Mouse (Mus musculus) left cerebral cortex, postnatal 10 days (tissue): Measurements from ENCODE around the gene Aspdh. TPM values are rescaled to one million over a fixed set of nuclear protein-coding genes. Genes with fewer than 3 reads are reported as not detected.

Experiments
- DNase-seq, 2 experiments: peaks; one replicate each; pipeline ENCODE4 v3.0.0; 2021 to 2022; ENCODE audit warnings: low spot score in 2 of 2, mixed read lengths in 1 of 2; ENCODE audit errors: extremely low spot score in 1 of 2
- intact Hi-C: fragments of 180-260 bp; cut with DNase I; formaldehyde crosslinking; loops from one replicate; pipeline ENCODE4 v1.15.1; 2025
- total RNA-seq, 2 experiments: library from RNA; stranded (reverse); gene quantifications; 2 replicates each; pipeline ENCODE4 v1.2.3; 2021

Aspdh gene
- total RNA-seq, 2 experiments from 2014 or later, result 14.7 to 18.0 TPM

DNA sequence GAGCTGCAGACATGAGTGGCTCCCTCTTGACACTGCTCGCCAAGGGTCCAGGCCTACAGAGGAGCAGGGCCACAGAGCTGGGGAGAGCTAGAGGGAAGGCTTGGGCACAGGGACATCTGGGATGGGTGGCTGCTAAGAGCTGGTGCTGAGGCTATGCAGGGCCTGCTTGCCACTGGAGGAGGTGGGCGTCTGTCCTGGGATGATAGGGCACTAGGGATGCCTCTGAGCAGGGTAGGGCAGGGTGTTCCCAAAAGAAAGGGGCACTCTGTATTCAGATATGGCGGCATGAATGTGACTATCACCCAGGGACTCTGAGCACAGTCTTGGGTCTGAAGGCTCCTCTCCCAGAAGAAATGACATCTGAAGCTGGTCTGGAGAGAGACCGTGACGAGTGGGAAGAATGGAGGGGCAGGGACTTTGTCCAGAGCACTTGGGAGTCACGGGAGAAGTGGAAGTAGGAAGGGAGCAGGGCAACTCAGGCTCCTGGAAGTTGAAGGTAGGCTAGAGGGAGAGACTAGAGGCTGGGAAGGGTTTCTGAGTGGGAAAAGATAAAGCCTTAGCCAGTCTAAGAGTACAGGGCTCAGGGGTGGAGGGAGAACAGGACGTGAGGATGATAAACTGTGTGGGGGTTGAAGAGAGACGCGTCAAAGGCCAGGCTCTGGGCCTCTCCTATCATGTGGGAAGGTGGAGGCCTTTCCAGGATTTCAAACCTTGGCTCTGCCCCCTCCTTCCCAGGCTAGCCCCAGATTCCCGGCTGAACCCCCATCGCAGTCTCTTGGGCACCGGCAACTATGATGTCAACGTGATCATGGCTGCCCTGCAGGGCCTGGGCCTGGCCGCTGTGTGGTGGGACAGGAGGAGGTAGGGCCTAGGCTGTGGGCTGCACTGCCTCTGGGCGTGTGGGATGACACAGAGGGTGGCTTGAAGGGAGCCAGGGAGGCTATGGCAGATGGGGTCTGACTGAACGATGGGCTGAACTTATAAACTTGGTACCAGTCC lies 4.8 kb downstream of the Aspdh start:
- no peak for DNase-seq
- intact Hi-C loops, result no loop called here

DNA sequence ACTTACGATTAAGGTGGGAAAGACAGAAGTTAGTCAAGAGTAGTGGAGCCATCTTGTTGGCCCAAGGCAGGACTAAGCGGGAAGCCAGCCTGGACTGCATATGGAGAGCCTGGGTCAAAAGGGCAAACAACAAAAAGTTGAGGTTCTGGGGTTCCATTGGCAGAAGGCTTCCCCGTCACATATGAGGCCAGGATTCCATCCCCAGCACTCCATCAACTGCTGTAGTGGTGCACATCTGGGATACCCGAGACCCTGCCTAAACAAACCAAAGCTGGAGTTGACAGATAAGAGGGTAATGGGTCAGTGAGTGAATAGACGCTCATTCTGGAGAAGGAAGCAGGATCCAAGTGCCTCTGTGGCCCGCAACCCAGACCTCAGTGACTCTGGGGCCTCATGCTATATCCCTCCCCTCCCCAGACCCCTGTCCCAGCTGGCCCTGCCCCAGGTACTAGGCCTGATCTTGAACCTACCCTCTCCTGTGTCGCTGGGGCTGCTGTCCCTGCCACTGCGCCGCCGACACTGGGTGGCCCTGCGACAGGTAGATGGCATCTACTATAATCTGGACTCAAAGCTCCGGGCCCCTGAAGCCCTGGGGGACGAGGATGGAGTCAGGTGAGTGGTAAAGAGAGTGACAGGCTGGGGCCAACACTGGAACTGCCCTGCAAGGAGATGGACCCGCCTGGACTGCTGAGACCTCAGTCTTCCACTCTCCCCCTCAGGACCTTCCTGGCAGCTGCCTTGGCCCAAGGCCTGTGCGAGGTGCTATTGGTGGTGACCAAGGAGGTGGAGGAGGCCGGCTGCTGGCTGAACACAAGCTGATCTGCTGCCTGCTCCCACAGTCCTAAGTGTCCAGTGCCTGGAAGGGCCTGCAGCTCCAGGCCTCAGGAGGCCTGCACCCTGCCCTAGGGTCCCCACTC lies 5.8 kb downstream of the Aspdh start:
- DNase-seq, result no peak

DNA sequence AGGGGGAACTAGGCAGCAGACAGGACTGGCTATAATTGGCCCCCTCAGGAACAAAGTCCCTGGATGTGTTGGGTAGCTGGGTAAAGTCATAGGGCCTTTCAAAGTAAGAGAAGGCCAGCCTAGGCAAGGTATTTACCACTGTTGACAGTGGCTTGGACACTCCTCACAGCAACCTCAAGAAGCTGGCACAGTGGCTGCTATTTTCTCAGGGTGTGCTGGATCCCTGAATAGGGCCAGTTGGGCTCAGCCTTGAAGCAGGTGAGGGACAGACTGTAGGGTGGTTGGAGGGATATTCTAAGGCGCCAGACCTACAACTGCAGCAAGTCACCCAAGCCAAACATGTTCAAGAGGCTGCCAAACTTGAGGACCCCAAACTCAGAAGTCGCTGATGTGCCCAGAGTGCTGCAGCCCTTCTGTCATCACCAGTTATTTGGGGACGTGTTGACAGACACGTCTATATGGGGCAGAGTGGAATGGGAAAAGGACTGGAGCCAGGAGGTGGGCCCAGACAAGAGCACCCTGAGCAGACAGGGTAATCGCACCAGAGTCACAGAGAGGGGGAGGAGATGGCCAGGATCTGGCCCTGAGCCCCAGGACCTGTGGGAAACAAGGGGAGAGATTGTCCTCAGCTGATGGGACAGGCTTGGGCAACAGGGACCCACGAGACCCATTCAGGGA lies 6.8 kb downstream of the Aspdh start:
- intact Hi-C loops, result no loop called here

More for the DNA sequence above, 5.8 kb downstream of the Aspdh start:
- intact Hi-C loops, result no loop called here

DNA sequence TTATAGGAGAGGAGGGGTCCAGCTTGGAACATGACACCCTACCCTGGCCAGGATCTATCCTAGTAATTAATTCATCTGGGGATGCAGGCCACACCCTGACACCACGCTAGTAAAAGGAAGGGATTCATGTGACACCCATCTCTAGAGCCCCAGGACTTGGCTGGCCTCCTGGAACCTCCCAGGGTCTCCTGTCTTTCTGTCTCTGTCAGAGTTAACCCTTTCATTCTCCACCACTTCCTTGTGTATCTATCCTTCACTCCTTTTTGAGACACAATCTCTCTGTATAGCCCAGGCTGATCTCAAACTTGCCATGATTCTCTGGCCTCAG lies 7.3 kb downstream of the Aspdh start:
- no peak for DNase-seq
- intact Hi-C loops, result no loop called here

More for the DNA sequence above, 6.8 kb downstream of the Aspdh start:
- no peak for DNase-seq

DNA sequence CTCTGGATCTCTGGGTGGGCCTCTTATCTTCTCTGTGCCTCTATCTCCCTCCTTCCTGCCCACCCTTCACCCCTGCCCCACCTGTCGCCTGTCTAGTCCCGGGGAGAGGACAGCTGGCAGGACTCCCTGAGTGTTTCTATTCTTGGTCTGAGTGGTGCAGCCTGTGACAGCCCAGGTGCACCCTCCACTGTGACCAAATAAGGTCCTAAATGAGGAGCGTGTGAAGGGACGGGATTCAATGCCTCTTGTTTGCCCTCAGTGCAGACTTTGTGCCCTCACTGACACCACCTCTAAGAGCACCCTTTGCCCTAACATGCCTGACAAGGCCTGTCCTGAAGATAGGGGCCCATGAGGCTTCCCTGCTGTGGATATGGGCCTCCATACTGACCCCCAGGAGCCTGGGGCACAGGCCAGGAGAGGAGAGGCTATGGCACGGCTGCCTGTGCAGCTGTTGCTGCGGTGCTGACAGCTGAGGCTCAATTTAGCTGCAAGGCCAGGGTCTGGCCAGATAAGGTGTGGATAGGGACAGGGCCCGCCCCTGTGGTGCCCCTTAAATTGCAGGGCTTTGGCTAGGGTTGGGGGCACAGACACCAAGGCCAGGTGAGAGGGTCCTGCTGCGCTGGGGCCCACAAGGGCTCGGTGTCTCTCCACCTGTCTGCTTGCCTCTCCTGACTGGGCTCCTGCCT lies 7.9 kb downstream of the Aspdh start:
- DNase-seq, result no peak
- intact Hi-C loops, result no loop called here

DNA sequence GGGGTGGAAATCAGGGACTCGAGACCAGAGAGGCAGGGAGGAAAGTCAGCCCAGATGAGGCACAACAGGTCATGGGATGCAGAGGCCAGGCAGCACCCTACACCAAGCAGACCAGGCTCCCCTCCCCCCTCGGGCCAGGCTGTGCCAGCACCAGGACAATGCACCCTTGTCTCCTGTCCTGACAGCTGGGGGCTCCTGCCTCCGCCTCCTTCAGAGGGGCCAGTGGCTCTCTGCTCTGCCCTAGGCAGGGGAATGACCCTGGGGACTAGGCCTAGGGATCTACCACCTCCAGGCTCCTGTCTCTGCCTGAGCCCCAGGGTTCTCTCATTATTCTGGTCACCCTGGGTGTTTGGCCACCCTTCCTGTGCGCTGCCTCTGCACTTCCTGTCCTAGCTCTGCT lies 9.2 kb downstream of the Aspdh start:
- intact Hi-C loops, result no loop called here
- peak in 1 of 2 experiments; percentile 85 for DNase-seq

DNA sequence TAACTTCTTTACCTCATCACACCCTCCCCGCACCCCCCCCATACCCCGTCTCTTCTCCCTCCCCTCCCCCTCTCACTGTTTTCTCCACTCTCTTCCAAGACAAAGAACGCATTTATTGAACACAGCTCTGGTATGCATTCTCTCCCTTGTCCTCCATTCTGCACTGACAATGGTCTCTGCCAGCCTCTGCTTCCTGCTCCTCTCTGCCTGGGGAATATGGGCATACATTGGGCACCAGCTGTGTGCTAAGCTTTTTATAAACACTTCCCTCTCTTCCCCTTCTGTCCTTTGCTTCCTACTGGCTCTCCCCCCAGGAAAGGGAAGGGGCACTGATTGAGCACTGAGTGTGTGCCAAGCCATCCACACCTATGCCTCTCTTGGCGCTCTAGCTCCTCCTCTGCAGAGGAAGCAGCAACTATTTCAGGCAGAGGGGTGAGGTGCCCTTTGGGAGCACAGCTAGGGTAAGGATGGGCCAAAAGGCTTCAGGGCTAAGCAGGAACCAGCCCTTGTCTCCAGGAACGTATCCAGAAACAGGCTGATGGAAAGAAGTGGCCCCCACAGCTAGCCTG lies 9.9 kb downstream of the Aspdh start:
- intact Hi-C loops, result loop anchor here (5.0 kb wide), 1 partner anchor 98 kb away; no protein-coding TSS in a partner anchor
- DNase-seq, result no peak

DNA sequence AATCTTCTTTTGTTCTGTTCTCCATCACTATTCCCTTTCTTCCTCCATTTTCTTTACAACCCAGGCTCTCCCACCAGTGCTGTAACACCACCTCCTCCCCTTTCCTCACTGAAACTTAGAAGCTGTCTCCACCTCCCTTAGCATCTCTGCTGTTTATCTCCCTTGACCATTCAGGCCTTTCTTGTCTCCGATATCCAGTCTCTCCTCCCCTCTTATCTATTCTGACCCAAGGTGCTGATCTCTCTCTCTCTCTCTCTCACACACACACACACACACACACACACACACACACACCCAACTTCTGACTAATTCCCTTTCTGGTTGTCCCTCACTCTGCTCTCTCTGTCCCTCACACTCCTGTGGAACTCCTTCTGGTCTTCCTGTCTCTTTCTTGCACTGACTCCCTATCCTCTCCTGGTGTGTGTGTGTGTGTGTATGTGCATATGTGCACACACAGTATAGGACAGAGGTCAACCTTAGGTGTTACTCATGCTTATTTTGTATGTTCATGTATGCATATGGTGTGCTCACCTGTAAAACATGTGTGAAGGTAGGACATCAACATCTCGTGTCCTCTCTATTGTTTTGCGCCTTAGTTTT lies 17.7 kb downstream of the Aspdh start:
- intact Hi-C loops, result loop anchor here (5.0 kb wide), 1 partner anchor 221 kb away; the partner anchor contains the start of gene Gm15517

DNA sequence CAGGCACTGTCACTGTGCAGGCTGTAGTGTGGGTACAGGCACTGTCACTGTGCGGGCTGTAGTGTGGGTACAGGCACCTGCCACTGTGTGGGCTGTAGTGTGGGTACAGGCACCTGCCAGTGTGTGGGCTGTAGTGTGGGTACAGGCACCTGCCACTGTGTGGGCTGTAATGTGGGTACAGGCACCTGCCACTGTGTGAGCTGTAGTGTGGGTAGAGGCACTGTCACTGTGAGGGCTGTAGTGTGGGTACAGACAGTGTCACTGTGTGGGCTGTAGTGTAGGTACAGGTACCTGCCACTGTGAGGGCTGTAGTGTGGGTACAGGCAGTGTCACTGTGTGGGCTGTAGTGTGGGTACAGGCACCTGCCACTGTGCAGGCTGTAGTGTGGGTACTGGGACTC lies 18.9 kb downstream of the Aspdh start:
- DNase-seq, result no peak
- intact Hi-C loops, result loop anchor here (5.0 kb wide), 1 partner anchor 222 kb away; the partner anchor contains the start of gene Gm15517

More for the DNA sequence above, 17.7 kb downstream of the Aspdh start:
- no peak for DNase-seq

DNA sequence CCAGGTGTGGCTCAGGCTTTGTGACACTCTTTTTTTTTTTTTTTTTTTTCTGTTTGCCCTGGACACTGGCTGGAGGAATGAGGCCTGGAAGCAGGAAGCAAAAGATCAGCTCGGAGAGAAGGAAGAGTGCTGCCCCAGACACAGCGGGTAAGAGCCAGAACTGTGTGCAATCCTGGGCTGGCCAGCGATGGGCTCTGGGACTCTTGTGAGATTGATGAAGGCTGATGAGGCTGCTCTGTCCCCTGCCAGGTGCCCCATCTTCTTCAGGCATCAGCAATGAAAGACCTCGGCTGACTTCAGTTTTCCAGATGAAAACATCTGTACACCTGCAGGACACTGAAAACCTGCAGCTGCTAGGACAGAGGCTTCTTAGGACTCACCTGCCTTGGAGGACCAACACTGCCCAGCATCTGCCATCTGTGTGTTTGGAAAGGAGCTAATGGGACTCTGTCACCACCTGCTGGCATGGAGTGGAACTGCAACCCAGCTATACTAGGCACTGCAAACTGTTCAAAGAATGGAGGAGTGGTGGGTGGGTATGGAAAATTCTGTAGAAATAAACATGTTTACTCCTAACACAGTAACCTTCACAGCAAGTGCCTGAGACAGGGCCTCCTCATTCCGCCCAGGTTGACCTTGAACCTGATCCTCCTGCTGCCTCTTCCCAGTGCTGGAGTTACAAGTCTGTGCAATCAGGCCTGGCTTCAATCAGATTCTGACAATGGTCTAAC lies 19.8 kb downstream of the Aspdh start:
- intact Hi-C loops, result loop anchor here (5.0 kb wide), 2 partner anchors 118 to 223 kb away; partner anchors contain the start of gene Gm15517
- peak; percentile 73 for DNase-seq

DNA sequence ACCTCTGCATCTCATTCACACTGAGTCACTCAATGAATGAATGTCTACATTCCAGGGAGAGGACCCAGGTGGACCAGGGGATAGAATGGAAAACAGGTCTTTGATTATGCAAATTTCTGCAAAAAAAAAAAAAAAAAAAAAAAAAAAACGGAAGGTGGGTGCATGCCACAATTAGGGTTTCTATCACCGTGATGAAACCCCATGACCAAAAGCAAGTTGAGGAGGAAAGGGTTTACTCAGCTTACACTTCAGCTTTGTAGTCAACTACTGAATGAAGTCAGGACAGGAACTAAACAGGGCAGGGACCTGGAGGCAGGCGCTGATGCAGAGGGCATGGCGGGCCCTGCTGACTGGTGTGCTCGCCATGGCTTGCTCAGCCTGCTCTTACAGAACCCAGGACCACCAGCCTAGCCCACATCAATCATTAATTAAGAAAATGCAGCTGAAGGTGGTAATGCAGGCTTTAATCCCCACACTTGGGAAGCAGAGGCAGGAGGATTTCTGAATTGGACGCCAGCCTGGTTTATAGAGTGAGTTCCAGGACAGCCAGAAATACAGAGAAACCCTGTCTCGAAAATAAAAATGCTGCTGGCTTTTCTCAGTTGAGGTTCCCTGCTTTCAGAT lies 20.5 kb downstream of the Aspdh start:
- no peak for DNase-seq
- intact Hi-C loops, result loop anchor here (5.0 kb wide), 1 partner anchor 118 kb away; no protein-coding TSS in a partner anchor

DNA sequence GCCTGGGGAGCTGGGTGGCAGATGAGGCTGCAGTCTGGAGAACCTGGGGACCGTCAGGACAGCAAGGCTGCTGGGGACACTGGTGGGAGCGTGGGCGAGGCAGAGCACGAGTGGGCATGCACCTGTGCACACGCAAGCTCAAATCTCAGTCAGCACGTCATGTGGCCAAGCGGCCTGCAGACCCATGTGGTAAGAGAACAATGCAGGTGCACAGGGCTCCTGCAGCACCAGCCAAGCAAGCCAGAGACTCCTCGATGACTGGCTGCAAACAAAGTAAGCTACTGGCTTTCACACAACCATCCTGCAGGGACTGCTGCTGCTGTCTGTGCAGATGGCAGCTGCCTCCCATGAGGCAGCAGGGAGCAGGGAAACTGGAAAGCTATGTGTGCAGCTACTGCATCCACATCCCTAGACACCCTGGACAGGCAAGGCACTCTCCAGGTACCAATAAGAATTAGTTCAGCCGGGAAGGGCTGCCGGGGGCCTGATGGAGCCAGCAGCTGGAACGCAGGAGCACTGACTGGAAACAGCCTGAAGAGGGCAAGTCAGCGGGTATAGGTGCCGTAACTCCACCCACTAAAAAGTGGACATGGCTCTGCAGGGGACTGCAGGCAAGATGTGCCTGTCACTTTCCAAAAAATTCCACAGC lies 21.9 kb downstream of the Aspdh start:
- intact Hi-C loops, result loop anchor here (5.0 kb wide), 1 partner anchor 120 kb away; no protein-coding TSS in a partner anchor
- peak in 1 of 2 experiments; percentile 24 for DNase-seq

DNA sequence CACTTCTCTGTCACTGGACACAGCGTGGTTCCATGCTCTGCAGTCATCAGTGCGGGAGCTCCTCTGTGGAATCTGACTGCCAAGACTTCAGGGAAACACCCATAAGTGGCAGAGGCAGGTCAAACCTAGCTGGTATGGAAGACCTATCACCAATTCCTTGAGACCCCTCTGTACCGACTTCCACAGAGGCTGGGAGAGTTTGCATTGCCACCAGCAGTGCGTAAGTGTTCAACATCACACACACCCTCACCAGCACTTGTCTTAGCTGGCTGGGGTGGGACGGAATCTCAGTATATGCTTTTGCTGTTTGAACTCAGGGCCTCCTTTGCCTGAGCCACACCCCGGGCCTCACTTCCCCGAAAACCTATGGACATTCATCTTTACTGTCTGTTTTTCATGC lies 22.7 kb downstream of the Aspdh start:
- intact Hi-C loops, result loop anchor here (5.0 kb wide), 1 partner anchor 121 kb away; no protein-coding TSS in a partner anchor
- DNase-seq, result no peak

DNA sequence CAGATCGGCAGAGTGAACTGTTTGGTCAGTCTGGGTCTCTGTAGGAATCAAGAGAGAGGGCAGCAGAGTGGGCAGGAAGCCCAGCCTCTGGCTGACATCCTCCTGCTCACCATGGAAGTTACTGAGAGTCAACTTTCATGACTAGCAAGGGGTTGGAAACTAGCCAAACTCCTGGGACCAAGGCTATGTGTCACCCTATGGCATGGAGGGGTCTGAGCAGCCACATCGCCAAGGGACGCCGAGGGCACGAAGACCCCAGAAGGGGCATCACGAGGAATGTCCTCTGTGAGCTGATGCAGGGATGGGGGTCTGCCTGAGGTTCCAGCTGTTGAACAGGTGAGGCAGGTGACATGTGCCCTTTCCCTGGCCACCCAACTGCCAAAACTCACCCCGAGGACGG lies 23.4 kb downstream of the Aspdh start:
- DNase-seq, result peak in 1 of 2 experiments; percentile 45
- intact Hi-C loops, result loop anchor here (5.0 kb wide), 1 partner anchor 121 kb away; no protein-coding TSS in a partner anchor

DNA sequence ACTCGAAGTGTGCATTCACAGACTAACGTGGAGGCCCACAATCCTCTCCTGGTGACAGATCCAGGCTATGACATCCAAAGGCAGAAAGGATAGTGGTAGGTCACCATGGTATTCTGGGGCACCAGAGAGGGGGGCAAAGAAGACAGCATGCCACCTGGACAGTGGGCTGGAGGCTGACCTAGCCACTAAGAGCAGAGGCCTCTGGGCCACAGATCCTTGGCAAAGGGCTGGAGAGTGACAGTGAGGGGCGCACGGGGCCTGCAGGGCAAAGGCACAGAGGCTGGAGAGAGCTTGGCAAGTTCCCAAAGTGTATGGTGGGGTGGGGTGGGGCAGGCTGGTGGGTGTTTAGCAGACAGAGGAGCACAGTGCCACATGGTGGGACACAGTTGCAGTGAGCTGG lies 25.1 kb downstream of the Aspdh start:
- intact Hi-C loops, result no loop called here
- DNase-seq, result peak in 1 of 2 experiments; percentile 31

DNA sequence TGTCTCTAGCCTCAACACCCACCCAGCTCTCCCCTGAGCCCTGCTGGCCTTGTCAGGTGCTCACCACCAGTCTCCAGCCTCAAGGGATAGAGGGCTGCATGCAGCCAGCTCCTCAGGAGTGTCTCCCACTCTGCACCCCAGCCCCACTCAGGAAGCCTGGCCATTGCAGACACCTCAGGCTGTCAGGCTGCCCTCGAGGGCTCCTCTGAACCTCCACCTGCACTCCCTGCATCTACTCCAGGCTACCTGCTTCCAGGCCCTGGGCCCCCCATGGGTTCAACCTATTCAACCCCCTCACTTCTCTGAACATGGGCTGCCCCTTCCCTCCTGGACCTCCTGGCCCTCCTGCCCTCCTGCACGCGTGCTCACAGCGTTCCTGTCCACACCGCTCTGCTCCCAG lies 26.2 kb downstream of the Aspdh start:
- intact Hi-C loops, result no loop called here
- DNase-seq, result peak in 1 of 2 experiments; percentile 22
